Mouse (Mus musculus): ENCODE measurements around the gene Epha2.

DNA sequence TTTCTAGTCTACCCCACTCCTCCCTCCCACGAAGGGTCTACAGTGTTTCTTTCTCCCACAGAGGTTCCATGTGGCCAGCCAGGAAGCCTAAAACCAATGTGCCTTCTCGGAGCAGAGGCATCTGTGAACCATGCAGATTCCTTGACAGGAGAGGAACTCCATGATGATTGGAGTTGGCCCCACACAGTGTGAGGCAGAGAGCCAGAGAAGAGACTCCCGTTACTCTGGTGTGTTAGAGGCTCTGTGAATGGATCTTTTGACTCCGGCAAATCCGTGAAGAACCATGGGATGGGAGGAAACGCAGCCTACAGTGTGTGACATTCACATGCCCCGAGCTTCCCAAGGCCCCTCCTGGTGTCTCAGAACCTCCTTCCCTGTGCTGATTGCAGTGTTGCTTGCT lies 42.5 kb downstream of the Epha2 start:
- TF ChIP-seq CTCF (IDR thresholded peaks at IDR 0.05; ENCODE audit: control insufficient read depth, insufficient read depth, insufficient read length), result no peak
- no peak for TF ChIP-seq FOSL1 (IDR thresholded peaks at IDR 0.05; ENCODE audit: insufficient read depth, low read length, poor library complexity, severe bottlenecking)

Measured in C2C12 (cell line).